Mouse (Mus musculus) granulocyte monocyte progenitor cell, adult 5-6 weeks (primary cell): Measurements from ENCODE around the gene Gm10340. TPM values are rescaled to one million over a fixed set of nuclear protein-coding genes. Genes with fewer than 3 reads are reported as not detected.
"Not testable (repeated sequence)": the region's sequence is repeated elsewhere in the genome, so short reads cannot be mapped to it uniquely, and the experiment has no call there.

Experiments used
- ATAC-seq: replicated peaks from 2 replicates; pipeline ENCODE4 v1.8.0; 2016; ENCODE audit warnings: mild to moderate bottlenecking, moderate TSS enrichment, inconsistent platforms; ENCODE audit not compliant: poor library complexity, severe bottlenecking
- total RNA-seq, 2 experiments: library from RNA; stranded (forward) in 1 of 2; stranded (reverse) in 1 of 2; fragments of 200-712, 200-1000 nt in 1 of 2; fragments of >200 nt in 1 of 2; fragmentation: Nextera tagmentation in 1 of 2; gene quantifications; 2 replicates each; pipeline ENCODE4 v1.2.3; 2014 to 2017

Gene Gm10340
- total RNA-seq (2014; fragmentation: Nextera tagmentation) (not detected in 2 replicates), total RNA-seq (2017) (not detected in 2 replicates)

- not testable (repeated sequence) for ATAC-seq
Observed at GRCm38 (mm10) chr14:3133697-3134096, at the start of gene Gm10340. TSS of gene Gm10340 (plus strand) at chr14:3133997.

GRCm38 (mm10) chr14:3116051-3116450 is 17.7 kb upstream of the Gm10340 start:
- ATAC-seq: not testable (repeated sequence)

GRCm38 (mm10) chr14:3187955-3188354 is 54.2 kb downstream of the Gm10340 start, which contains the start of gene Gm5795:
TSS of gene Gm5795 (plus strand) at chr14:3188255.
- not testable (repeated sequence) for ATAC-seq

Other genes with a start within 250 kb of the Gm10340 start
- not detected in 2 replicates for gene Gm2888, start 104.0 kb upstream of the Gm10340 start, total RNA-seq (2014; fragmentation: Nextera tagmentation)
- not detected in 2 replicates for gene Gm2888, start 104.0 kb upstream of the Gm10340 start, total RNA-seq (2017)
- gene Gm2897, start 84.7 kb upstream of the Gm10340 start, total RNA-seq (2014; fragmentation: Nextera tagmentation): not detected in 2 replicates
- not detected in 2 replicates for gene Gm2897, start 84.7 kb upstream of the Gm10340 start, total RNA-seq (2017)
- not detected in 2 replicates for gene Gm5795, start 54.3 kb downstream of the Gm10340 start, total RNA-seq (2014; fragmentation: Nextera tagmentation)
- not detected in 2 replicates for gene Gm5795, start 54.3 kb downstream of the Gm10340 start, total RNA-seq (2017)
- gene D830030K20Rik, start 74.5 kb downstream of the Gm10340 start, total RNA-seq (2014; fragmentation: Nextera tagmentation): not detected in 2 replicates
- gene D830030K20Rik, start 74.5 kb downstream of the Gm10340 start, total RNA-seq (2017): not detected in 2 replicates
- gene Gm2956, start 198.6 kb downstream of the Gm10340 start, total RNA-seq (2014; fragmentation: Nextera tagmentation): not detected in 2 replicates
- gene Gm2956, start 198.6 kb downstream of the Gm10340 start, total RNA-seq (2017): not detected in 2 replicates